Mouse (Mus musculus): ENCODE data around the gene Zp2. TPM values are rescaled to one million over a fixed set of nuclear protein-coding genes. Genes with fewer than 3 reads are reported as not detected.

The Zp2 gene
- total RNA-seq, 2 experiments from 2014 or later = not detected

DNA sequence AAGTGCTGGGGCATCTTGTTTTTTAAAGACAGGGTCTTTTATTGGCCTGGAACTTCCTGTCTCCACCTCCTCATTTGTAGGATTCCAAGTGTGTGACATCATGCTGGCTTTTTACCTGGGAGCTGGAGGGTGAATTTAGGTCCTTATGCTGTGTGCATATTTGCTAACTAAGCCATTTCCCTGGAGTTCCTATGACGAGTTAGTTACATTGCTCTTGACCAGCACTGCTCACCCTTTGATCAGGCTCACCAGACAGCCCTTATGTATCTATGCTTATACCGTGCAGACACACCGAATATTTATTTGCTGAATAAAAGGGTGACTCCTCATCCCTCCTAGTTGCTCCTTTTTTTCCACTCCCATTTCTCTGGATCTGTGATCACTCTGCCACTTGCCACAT lies 64.9 kb downstream of the Zp2 start:
- ATAC-seq (replicated peaks; ENCODE audit: low FRiP score, low TSS enrichment, poor library complexity, severe bottlenecking) = no peak

Other genes with a start within 250 kb of the Zp2 start
- gene Lyrm1, start 249.4 kb downstream of the Zp2 start, total RNA-seq (2014; fragmentation: Nextera tagmentation) = 3.0 and 5.2 TPM in 2 replicates
- gene Lyrm1, start 249.4 kb downstream of the Zp2 start, total RNA-seq (2017) = 1.8 TPM in 1 of 2 replicates, not detected in the other
- 0.94 and 2.5 TPM in 2 replicates for gene Dcun1d3, start 249.0 kb downstream of the Zp2 start, total RNA-seq (2014; fragmentation: Nextera tagmentation)
- 2.2 and 4.7 TPM in 2 replicates for gene Dcun1d3, start 249.0 kb downstream of the Zp2 start, total RNA-seq (2017)
- not detected in 2 replicates for gene Dnah3, start 50.0 kb downstream of the Zp2 start, total RNA-seq (2014; fragmentation: Nextera tagmentation)
- gene Dnah3, start 50.0 kb downstream of the Zp2 start, total RNA-seq (2017) = not detected in 2 replicates
- gene Tmem159, start 42.9 kb downstream of the Zp2 start, total RNA-seq (2014; fragmentation: Nextera tagmentation) = 2.2 and 4.5 TPM in 2 replicates
- 0.88 and 2.6 TPM in 2 replicates for gene Tmem159, start 42.9 kb downstream of the Zp2 start, total RNA-seq (2017)
- gene Anks4b, start 28.6 kb upstream of the Zp2 start, total RNA-seq (2014; fragmentation: Nextera tagmentation) = not detected in 2 replicates
- gene Anks4b, start 28.6 kb upstream of the Zp2 start, total RNA-seq (2017) = not detected in 2 replicates
- gene Crym, start 56.8 kb upstream of the Zp2 start, total RNA-seq (2014; fragmentation: Nextera tagmentation) = not detected in 2 replicates
- not detected in 2 replicates for gene Crym, start 56.8 kb upstream of the Zp2 start, total RNA-seq (2017)
- not detected in 2 replicates for gene Abca14, start 58.7 kb upstream of the Zp2 start, total RNA-seq (2014; fragmentation: Nextera tagmentation)
- not detected in 2 replicates for gene Abca14, start 58.7 kb upstream of the Zp2 start, total RNA-seq (2017)
- gene Abca15, start 183.4 kb upstream of the Zp2 start, total RNA-seq (2014; fragmentation: Nextera tagmentation) = not detected in 2 replicates
- not detected in 2 replicates for gene Abca15, start 183.4 kb upstream of the Zp2 start, total RNA-seq (2017)